Mouse (Mus musculus) stomach, embryonic 14.5 days (tissue): ENCODE data around the gene Rfx6. TPM values are rescaled to one million over a fixed set of nuclear protein-coding genes. Genes with fewer than 3 reads are reported as not detected.

Experiments used
- ATAC-seq: fragments of 200-750 bp; cut with Nextera tagmentation; 2 replicates; pipeline ENCODE4 v1.8.0; 2017; ENCODE audit warnings: low read depth, moderate TSS enrichment; ENCODE audit not compliant: insufficient number of reproducible peaks, insufficient read depth, low FRiP score
- H3K27ac ChIP-seq: fragments of 300-500 bp; sonication (generic); 2 replicates; pipeline ENCODE4 v1.5.1; 2014; ENCODE audit warnings: mild to moderate bottlenecking, low read length, moderate library complexity, mixed read lengths
- H3K27me3 ChIP-seq: fragments of 300-500 bp; sonication (generic); 2 replicates; pipeline ENCODE4 v1.6.1; 2014; ENCODE audit warnings: low read length, control low read depth, mixed read lengths; ENCODE audit not compliant: control insufficient read depth, insufficient read depth
- H3K36me3 ChIP-seq: fragments of 300-500 bp; sonication (generic); 2 replicates; pipeline ENCODE4 v1.6.1; 2014; ENCODE audit warnings: mild to moderate bottlenecking, control low read depth, low read length, moderate library complexity, mixed read lengths; ENCODE audit not compliant: control insufficient read depth, insufficient read depth
- H3K4me1 ChIP-seq: fragments of 300-500 bp; sonication (generic); 2 replicates; pipeline ENCODE4 v1.6.1; 2014; ENCODE audit warnings: low read length, control low read depth, mixed read lengths; ENCODE audit not compliant: control insufficient read depth, insufficient read depth
- H3K4me2 ChIP-seq: fragments of 300-500 bp; sonication (generic); replicated peaks from 2 replicates; pipeline ENCODE4 v1.6.1; 2014; ENCODE audit warnings: low read depth, low read length, control low read depth
- H3K4me3 ChIP-seq: fragments of 300-500 bp; sonication (generic); 2 replicates; pipeline ENCODE4 v1.5.1; 2014; ENCODE audit warnings: low read depth, low read length, control low read depth
- H3K9ac ChIP-seq: fragments of 300-500 bp; sonication (generic); replicated peaks from 2 replicates; pipeline ENCODE4 v1.6.1; 2014; ENCODE audit warnings: low read depth, mild to moderate bottlenecking, control low read depth, low read length, moderate library complexity, mixed read lengths
- H3K9me3 ChIP-seq: fragments of 300-500 bp; sonication (generic); 2 replicates; pipeline ENCODE4 v1.6.1; 2016; ENCODE audit warnings: low read depth, low read length, control low read depth; ENCODE audit not compliant: control insufficient read depth
- WGBS: fragments of 180-500 bp; shearing (Covaris S2); extraction: QIAGEN DNeasy Blood & Tissue Kit; methylation state at CpG from one replicate; pipeline ENCODE4 v1.1.7; 2014; 5-methylcytosine and 5-hydroxymethylcytosine counted together
- polyA plus RNA-seq: library from polyadenylated mRNA; unstranded; fragments of >200 nt; fragmentation: Nextera tagmentation; extraction: Ambion mirVana; gene quantifications from 2 replicates; pipeline ENCODE4 v1.2.1, GENCODE M21; 2014

Rfx6 gene
- polyA plus RNA-seq, 1 experiment from 2014 or later: 1.2 TPM

GRCm38 (mm10) chr10:51720904-51721303, 43.3 kb downstream of the Rfx6 start:
- no peaks in the 10 kb centered on the region for H3K4me1 ChIP-seq
- peak; percentile 65; the same call in 1 of the 2 replicates for ATAC-seq
- H3K9ac ChIP-seq: no peak overlapping the region
- H3K9me3 ChIP-seq: no peaks in the 10 kb centered on the region
- H3K36me3 ChIP-seq: no peaks in the 10 kb centered on the region
- H3K27ac ChIP-seq: no peak overlapping the region
- H3K4me3 ChIP-seq: no peak overlapping the region
- H3K27me3 ChIP-seq: no peaks in the 10 kb centered on the region
- WGBS: 10% methylated on average over 3 of the region's 3 CpGs
- H3K4me2 ChIP-seq: no peak overlapping the region

GRCm38 (mm10) chr10:51761436-51761835, 83.9 kb downstream of the Rfx6 start:
- Histone ChIP-seq H3K27me3 (no peaks in the 10 kb centered on the region), H3K4me2 (no peak overlapping the region), H3K4me1 (no peaks in the 10 kb centered on the region), H3K36me3 (no peaks in the 10 kb centered on the region), H3K9me3 (no peaks in the 10 kb centered on the region), H3K27ac (no peak overlapping the region), H3K4me3 (no peak overlapping the region), H3K9ac (no peak overlapping the region)
- WGBS: 81% methylated on average over 5 of the region's 5 CpGs
- ATAC-seq: no peak

DNA sequence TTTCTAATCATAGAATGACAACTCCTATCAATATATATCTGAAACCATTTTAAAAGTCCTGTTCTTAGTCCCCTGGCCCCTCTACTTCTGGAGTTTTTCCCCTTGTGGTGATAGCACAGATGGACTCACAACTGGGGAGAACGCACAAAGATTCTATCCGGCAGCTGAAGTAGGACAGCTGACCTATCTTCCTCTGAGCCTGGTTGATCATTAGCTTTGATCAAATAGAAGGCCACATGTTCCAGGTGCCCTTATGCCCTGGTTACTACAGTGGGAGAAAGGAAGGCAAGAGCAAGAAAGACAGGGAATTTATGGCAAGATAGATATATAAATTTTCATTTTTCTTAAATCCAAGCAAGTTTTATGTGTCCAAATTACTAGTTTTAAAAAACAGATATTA, 85.7 kb downstream of the Rfx6 start:
- Histone ChIP-seq H3K27me3 (no peaks in the 10 kb centered on the region), H3K9ac (no peak overlapping the region), H3K36me3 (no peaks in the 10 kb centered on the region), H3K4me2 (no peak overlapping the region), H3K9me3 (no peaks in the 10 kb centered on the region), H3K27ac (no peak overlapping the region), H3K4me1 (no peaks in the 10 kb centered on the region), H3K4me3 (no peak overlapping the region)
- WGBS: 63% methylated on average over 2 of the region's 2 CpGs
- ATAC-seq: no peak

DNA sequence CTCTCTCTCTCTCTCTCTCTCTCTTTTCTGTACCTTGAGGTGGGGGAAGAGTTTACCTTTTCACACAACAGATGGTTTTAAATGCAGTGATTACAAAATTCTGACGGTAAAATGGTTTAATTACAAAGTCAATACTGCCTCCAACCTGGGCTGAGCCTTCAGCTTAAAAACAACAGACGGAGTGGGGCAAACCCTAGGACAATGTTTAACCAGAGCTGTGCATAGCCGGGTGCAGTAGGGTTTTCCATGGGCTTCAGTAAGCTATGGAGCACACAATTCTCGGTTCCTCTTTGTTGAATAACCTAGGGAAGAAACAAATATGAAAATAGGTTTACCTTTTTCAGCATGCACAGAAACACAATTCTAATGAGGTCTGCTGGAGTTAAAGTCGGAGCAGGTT, 90.9 kb downstream of the Rfx6 start:
- no peak overlapping the region for H3K27ac ChIP-seq
- H3K4me2 ChIP-seq: no peak overlapping the region
- H3K27me3 ChIP-seq: no peaks in the 10 kb centered on the region
- ATAC-seq: peak; percentile 85
- no peaks in the 10 kb centered on the region for H3K9me3 ChIP-seq
- WGBS: 30% methylated on average over 5 of the region's 5 CpGs
- H3K9ac ChIP-seq: no peak overlapping the region
- H3K4me3 ChIP-seq: no peak overlapping the region
- H3K36me3 ChIP-seq: no peaks in the 10 kb centered on the region
- no peaks in the 10 kb centered on the region for H3K4me1 ChIP-seq

DNA sequence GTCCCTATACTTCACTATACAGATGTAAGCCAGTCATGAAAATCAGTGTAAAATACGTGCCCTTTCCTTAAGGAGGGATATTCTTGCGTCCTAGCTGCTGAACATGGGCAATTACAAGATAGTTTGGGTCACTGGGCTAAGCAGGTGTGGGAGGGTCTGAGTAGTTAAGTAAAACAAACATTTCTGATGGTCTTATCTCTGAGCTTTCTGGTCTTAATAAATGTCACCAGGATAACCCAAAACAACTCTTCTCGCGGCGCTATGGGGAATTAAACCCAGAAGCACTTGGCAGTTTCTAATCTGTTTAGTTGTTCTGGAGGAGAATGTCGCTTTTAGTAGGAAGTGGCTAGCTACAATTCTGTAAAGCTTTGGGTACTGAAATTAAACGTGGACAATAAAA, 91.7 kb downstream of the Rfx6 start:
- Histone ChIP-seq H3K27me3 (no peaks in the 10 kb centered on the region), H3K27ac (no peak overlapping the region), H3K4me1 (no peaks in the 10 kb centered on the region), H3K36me3 (no peaks in the 10 kb centered on the region), H3K9me3 (no peaks in the 10 kb centered on the region), H3K9ac (no peak overlapping the region), H3K4me2 (no peak overlapping the region), H3K4me3 (no peak overlapping the region)
- ATAC-seq: no peak
- 17% methylated on average over 7 of the region's 7 CpGs for WGBS

DNA sequence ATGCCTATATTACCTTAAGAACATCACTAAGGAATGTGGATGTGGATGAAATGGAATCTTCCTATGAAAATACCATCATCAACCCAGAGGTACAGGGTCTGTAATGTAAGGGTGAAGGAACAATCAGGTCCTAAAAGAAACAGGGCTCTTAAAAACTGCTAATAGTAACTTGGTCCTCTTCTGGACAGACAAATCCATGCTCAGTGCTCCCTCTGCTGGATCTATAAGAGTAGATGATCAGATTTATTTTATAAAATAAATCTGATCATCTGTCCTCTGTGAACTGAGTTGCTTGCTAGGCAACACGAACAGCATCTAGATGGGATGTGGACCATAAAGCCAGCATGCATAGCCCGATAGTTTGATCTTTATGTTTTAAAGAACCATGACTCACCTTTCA, 102.1 kb downstream of the Rfx6 start:
- Histone ChIP-seq H3K36me3 (no peaks in the 10 kb centered on the region), H3K4me3 (no peak overlapping the region), H3K27me3 (no peaks in the 10 kb centered on the region), H3K9me3 (no peaks in the 10 kb centered on the region), H3K27ac (no peak overlapping the region), H3K4me1 (no peaks in the 10 kb centered on the region), H3K9ac (no peak overlapping the region), H3K4me2 (no peak overlapping the region)
- ATAC-seq: no peak
- 68% methylated on average over 2 of the region's 2 CpGs for WGBS

Other genes starting within 250 kb of the Rfx6 start
- gene Gm49339, start 197.1 kb upstream of the Rfx6 start, polyA plus RNA-seq: not detected in 2 replicates
- gene Lilr4b, start 197.1 kb upstream of the Rfx6 start, polyA plus RNA-seq: 0.26 and 0.66 TPM in 2 replicates
- gene Lilrb4a, start 186.8 kb upstream of the Rfx6 start, polyA plus RNA-seq: 1.5 and 2.4 TPM in 2 replicates
- gene Fam162b, start 87.2 kb upstream of the Rfx6 start, polyA plus RNA-seq: 53.1 and 62.3 TPM in 2 replicates
- 0.14 and 0.16 TPM in 2 replicates for gene Gprc6a, start 46.3 kb upstream of the Rfx6 start, polyA plus RNA-seq